Mouse (Mus musculus) kidney, adult 2 months (tissue): ENCODE measurements around the gene Krt42.

Experiments
- CTCF ChIP-seq: fragments of 200-500 bp; conservative IDR thresholded peaks from 2 replicates; pipeline ENCODE4 v1.5.1; 2011; ENCODE audit warnings: low read depth, mild to moderate bottlenecking, control low read depth, low read length, moderate library complexity, mixed read lengths; ENCODE audit not compliant: insufficient read depth, insufficient read length
- POLR2A ChIP-seq: fragments of 200-500 bp; IDR thresholded peaks from one replicate; pipeline ENCODE4 v1.6.1; 2011; ENCODE audit warnings: low read depth, low read length, control low read depth

- TF ChIP-seq CTCF: no peak
- TF ChIP-seq POLR2A: no peak
Measured at GRCm38 (mm10) chr11:100278759-100279158, 9.1 kb upstream of the Krt42 start.
